In the genomic region with DNA sequence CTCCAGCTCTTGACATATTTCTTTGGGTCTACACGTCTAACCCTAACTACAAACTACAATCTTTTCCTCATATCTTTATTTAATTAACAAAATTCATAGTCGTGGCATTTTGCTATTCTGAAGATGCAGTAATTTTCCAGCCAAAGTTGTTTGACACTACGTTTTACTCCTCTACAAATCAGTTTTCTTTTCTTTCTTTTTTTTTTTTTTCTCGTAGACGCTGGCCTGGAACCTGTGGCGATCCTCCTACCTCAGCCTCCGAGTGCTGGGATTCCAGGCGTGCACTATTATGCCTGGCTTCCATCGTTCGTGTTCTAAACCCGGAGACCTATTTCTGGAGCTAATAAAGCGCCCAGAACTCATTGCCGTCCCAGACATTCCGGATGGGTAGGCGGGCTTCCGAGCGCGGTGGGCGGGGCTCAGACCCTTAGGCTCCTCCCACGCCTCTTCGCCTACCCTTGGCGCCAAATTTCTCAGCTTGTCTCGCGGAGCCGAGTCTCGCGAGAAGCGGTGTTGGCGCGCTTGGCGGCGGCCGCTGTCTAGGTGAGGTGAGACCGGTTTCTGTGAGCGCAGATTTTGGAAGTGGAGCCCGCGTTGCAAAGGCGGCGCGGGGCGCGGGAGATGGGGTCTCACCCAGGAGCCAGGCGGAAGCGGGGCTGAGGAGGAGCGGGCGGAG, we compare ENCODE assay signal across 1 mouse cellular context.
TF ChIP-seq lines count a peak whose summit lies in the region.

Gene Tipin, plus strand, starts transcription at position 477 of the 676 bp plus-strand sequence.

TF ChIP-seq in CH12.LX, 34 proteins besides CTCF, POLR2A, EP300 and RAD21 (continued from another document):
- no peak for TF ChIP-seq USF2 (conservative IDR thresholded peaks at IDR 0.05; ENCODE audit: low read depth, low read length)
- no peak for TF ChIP-seq ETS1 (conservative IDR thresholded peaks at IDR 0.05; ENCODE audit: low read depth, low read length)
- no peak for TF ChIP-seq MAX (IDR thresholded peaks at IDR 0.05; ENCODE audit: low read length)
- peak; percentile 68 for TF ChIP-seq TCF12 (IDR thresholded peaks at IDR 0.05; ENCODE audit: low read depth, low read length)
- TF ChIP-seq CHD1 (IDR thresholded peaks at IDR 0.05; ENCODE audit: low read depth, low read length): no peak
- TF ChIP-seq ZMIZ1 (IDR thresholded peaks at IDR 0.05; ENCODE audit: low read depth, low read length): no peak; the same call in 1 of the 2 replicates
- no peak for TF ChIP-seq GABPA (IDR thresholded peaks at IDR 0.05; ENCODE audit: insufficient replicate concordance, low read depth, low read length)
- no peak for TF ChIP-seq MYC (IDR thresholded peaks at IDR 0.05; ENCODE audit: low read depth, low read length)
- no peak for TF ChIP-seq MAZ (IDR thresholded peaks at IDR 0.05; ENCODE audit: low read depth, low read length)
- no peak for TF ChIP-seq MEF2A (IDR thresholded peaks at IDR 0.05; ENCODE audit: borderline replicate concordance, low read depth, low read length)
- TF ChIP-seq ELF1 (IDR thresholded peaks at IDR 0.05; ENCODE audit: low read depth, low read length): no peak
- no peak for TF ChIP-seq IRF4 (IDR thresholded peaks at IDR 0.05; ENCODE audit: low read depth, low read length)
- no peak for TF ChIP-seq PAX5 (IDR thresholded peaks at IDR 0.05; ENCODE audit: low read length)
- no peak for TF ChIP-seq RCOR1 (conservative IDR thresholded peaks at IDR 0.05; ENCODE audit: low read depth, low read length)
- TF ChIP-seq KAT2A (IDR thresholded peaks at IDR 0.05; ENCODE audit: insufficient replicate concordance, low read length): peak; percentile 83; the same call in 1 of the 2 replicates
